Mouse (Mus musculus) lung, postnatal 25 days (tissue): ENCODE results near the gene Zan.
A peak's percentile ranks its signal among the peaks of the same experiment; 100 is the strongest.

Experiments used
- DNase-seq: peaks from one replicate; pipeline ENCODE4 v3.0.0; 2022; ENCODE audit warnings: low spot score

The Zan gene

GRCm38 (mm10) chr5:137476964-137477363 lies at the start of gene Zan:
TSS of gene Zan (minus strand) at chr5:137477064.
- no peak for DNase-seq

GRCm38 (mm10) chr5:137526192-137526936 lies 49.5 kb upstream of the Zan start:
- peak; percentile 31 for DNase-seq

- DNase-seq: no peak
Measured at GRCm38 (mm10) chr5:137525511-137525910, 48.6 kb upstream of the Zan start.

GRCm38 (mm10) chr5:137524671-137525070 lies 47.8 kb upstream of the Zan start:
- DNase-seq: no peak

GRCm38 (mm10) chr5:137524251-137524515 lies 47.3 kb upstream of the Zan start:
- no peak for DNase-seq

GRCm38 (mm10) chr5:137523396-137524250 lies 46.8 kb upstream of the Zan start:
- no peak for DNase-seq

- no peak for DNase-seq
Measured at GRCm38 (mm10) chr5:137522711-137523110, 45.8 kb upstream of the Zan start.

- no peak for DNase-seq
Measured at GRCm38 (mm10) chr5:137521861-137522260, 45.0 kb upstream of the Zan start.

- no peak for DNase-seq
Measured at GRCm38 (mm10) chr5:137519691-137520550, 43.1 kb upstream of the Zan start.

- DNase-seq: no peak
Measured at GRCm38 (mm10) chr5:137518436-137518835, 41.6 kb upstream of the Zan start, which contains the start of gene Gigyf1. TSS of gene Gigyf1 (plus strand) at chr5:137518548.

GRCm38 (mm10) chr5:137514811-137515210 lies 37.9 kb upstream of the Zan start:
- no peak for DNase-seq

- no peak for DNase-seq
Measured at GRCm38 (mm10) chr5:137513951-137514721, 37.3 kb upstream of the Zan start.

GRCm38 (mm10) chr5:137512847-137513794 lies 36.3 kb upstream of the Zan start:
- no peak for DNase-seq

- DNase-seq: no peak
Measured at GRCm38 (mm10) chr5:137511706-137512105, 34.8 kb upstream of the Zan start.

GRCm38 (mm10) chr5:137510573-137511390 lies 33.9 kb upstream of the Zan start:
- no peak for DNase-seq

GRCm38 (mm10) chr5:137510014-137510501 lies 33.2 kb upstream of the Zan start:
- DNase-seq: peak; percentile 67

GRCm38 (mm10) chr5:137504041-137504440 lies 27.2 kb upstream of the Zan start:
- DNase-seq: peak; percentile 47

- DNase-seq: peak; percentile 91
Measured at GRCm38 (mm10) chr5:137502667-137503110, 25.8 kb upstream of the Zan start.
